Mouse (Mus musculus) spleen, adult 2 months (tissue): ENCODE results near the gene Gm11042.

Source experiments
- CTCF ChIP-seq: fragments of 200-500 bp; IDR thresholded peaks from 2 replicates; pipeline ENCODE4 v1.5.1; 2011; ENCODE audit warnings: mild to moderate bottlenecking, inconsistent platforms; ENCODE audit not compliant: insufficient read depth, insufficient read length, insufficient replicate concordance; ENCODE audit errors: extremely low read depth
- POLR2A ChIP-seq: fragments of 200-500 bp; IDR thresholded peaks from 2 replicates; pipeline ENCODE4 v1.6.1; 2011; ENCODE audit warnings: low read depth, low read length, inconsistent platforms

- no peak for TF ChIP-seq POLR2A
- no peak for TF ChIP-seq CTCF
Measured at GRCm38 (mm10) chr12:74267049-74267448, 49.1 kb downstream of the Gm11042 start.
